Mouse (Mus musculus) kidney, postnatal 36 days (tissue): Measurements from ENCODE around the gene Pes1.
"Not testable (repeated sequence)": the region's sequence is repeated elsewhere in the genome, so short reads cannot be mapped to it uniquely, and the experiment has no call there.

Experiments used
- DNase-seq, 2 experiments: peaks; one replicate each; pipeline ENCODE4 v3.0.0; 2021 to 2022; ENCODE audit warnings: mixed read lengths in 2 of 2

The Pes1 gene

DNA sequence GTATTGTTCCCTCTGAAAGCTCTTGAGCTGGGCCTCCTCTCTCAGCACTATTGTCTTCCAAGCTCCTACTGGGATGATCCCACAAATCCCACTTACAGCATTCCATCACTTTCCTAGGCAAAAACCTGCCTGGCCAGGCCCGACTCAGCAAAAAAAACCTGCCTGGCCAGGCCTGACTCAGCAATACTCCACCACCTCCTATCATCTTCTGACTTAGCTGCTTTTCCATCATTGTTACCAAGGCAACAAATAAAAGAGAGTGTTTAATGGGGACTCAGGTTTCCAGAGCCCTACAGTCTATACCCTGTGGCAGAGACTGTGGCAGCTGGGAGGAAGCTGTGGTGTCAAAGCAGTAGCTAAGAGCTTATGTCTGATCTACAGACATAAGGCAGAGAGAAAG, 48.8 kb downstream of the Pes1 start:
- DNase-seq: no peak

DNA sequence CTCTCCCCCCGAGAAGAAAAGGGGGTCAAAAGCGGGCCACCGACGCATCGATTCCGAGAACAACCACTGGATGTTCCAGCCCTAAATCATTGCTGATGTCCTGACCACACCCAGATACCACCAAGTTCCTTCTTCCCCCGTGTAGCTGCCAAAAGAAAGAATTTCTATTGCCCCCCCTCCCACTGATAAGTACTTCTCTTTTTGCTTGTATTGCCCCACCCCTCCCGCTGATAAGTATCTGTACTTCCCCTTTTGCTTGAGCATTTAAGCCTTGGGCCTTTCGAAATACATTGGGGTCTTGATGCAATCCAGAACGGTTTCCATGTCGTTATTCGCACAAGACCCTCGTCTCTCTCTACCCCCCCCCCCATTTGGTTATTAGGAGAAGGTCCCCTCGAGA, 52.0 kb downstream of the Pes1 start:
- DNase-seq: not testable (repeated sequence)

DNA sequence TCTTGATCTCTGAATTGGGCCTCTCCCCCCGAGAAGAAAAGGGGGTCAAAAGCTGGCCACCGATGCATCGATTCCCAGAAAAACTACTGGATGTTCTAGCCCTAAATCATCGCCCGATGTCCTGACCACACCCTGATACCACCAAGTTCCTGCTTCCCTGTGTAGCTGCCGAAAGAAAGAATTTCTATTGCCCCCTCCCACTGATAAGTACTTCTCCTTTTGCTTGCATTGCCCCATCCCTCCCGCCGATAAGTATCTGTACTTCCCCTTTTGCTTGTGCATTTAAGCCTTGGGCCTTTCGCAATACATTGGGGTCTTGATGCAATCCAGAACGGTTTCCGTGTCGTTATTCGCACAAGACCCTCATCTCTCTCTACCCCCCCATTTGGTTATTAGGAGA, 58.3 kb downstream of the Pes1 start:
- DNase-seq: not testable (repeated sequence)

DNA sequence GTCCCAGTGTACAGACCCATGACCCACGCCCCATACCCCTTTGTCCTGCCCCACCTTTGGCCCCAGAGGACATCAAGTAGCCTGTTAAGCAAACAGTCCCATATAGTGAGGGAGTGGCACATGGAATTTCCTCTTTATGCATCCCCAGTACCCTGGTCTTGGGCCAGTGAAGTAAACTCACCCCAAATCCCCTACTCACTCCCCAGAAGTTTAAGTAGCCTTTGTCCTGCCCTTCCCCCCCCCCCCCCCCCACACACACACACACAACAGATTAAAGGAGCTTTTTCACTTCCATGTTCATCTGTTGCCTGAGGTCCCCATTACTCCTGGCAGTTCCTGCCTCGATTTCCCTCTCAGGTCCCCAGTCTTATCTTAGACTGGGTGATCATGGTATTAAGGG, 59.5 kb downstream of the Pes1 start:
- DNase-seq: no peak

DNA sequence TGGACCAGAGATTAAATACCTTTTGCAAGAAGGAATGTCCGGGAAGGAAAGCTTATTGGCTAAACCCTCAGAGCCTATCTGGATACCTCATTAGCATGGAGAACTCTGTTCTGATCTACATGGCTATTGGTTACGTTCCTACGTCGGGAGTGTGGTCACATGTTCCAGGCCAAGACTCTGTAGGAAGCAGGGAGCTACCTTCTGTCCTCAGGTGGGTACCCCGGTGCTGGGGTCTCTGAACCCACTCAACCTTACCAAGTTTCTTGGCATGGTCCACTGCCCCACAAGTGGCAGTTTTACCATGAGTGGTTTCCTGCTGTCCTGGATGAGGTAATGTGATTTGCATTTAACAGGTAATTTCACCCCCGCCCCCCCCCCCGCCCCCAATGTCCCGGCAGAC, 63.3 kb downstream of the Pes1 start:
- no peak for DNase-seq

DNA sequence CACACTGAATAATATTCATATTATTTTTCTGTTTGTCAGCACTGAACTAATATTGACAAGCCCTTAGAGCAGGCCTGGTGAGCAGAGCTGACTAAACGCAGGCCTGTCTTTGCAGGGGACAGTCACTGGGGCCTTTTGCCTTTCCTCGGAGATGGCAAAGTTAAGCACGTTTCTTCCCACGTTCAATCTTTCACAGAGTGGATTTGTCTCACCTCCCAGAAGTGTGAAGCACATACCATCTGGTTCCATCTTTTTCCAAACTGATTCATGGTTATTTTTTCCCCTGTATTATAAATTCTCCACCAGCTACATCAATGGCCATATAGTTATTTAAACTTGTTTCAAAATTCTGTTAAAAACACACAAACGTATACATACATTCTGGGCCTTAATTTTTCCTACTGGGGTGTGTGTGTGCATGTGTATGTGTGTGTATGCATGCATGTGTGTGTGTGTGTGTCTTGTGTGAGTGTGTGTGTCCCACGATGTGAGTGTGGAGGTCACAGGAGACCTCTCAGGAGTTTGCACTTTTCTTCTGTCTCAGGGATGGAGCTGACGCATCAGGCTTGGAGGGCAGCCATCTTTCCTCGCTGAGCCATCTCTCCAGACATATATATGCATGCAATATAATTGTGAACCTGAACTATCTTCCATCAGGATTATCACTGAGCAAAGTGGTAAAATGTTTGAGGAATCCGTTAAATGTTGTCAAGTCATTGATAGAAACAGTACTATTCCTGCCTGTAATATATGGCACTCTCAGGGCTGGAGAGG, 64.0 kb downstream of the Pes1 start:
- no peak for DNase-seq

DNA sequence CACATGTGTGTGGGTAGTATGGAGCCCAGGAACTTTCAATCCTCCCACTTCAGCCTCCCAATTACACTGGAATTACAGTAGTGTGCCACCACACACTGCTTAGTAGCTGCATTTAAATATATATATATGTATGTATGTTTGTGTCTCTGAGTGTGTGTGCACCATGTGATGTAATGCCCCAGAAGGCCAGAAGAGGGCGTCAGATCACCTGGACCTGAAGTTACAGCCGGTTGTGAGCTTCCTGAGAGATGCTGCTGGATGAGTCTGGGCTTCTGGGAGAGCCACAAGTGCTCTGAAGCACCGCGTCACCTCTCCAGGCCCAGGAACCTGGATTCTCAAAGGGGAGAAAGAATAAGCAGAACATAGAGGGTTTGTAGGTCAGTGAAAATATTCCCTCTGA, 65.6 kb downstream of the Pes1 start:
- no peak for DNase-seq
